Mouse (Mus musculus) left cerebral cortex, adult 2 months (tissue): Measurements from ENCODE around the gene Rho. TPM values are rescaled to one million over a fixed set of nuclear protein-coding genes. Genes with fewer than 3 reads are reported as not detected.

Experiments used
- DNase-seq, 2 experiments: peaks; one replicate each; pipeline ENCODE4 v3.0.0; 2021 to 2022; ENCODE audit warnings: low spot score in 2 of 2, mixed read lengths in 1 of 2; ENCODE audit errors: extremely low spot score in 1 of 2
- H3K27ac ChIP-seq: fragments of 200-600 bp; 2 replicates; pipeline ENCODE4 v1.8.1; 2022
- H3K4me3 ChIP-seq: fragments of 200-600 bp; 2 replicates; pipeline ENCODE4 v1.8.1; 2022
- CTCF ChIP-seq: fragments of 200-600 bp; IDR thresholded peaks from 2 replicates; pipeline ENCODE4 v1.8.1; 2022; ENCODE audit warnings: antibody characterized with exemption, mild to moderate bottlenecking, moderate library complexity
- intact Hi-C: fragments of 180-260 bp; cut with DNase I; formaldehyde crosslinking; loops from one replicate; pipeline ENCODE4 v1.15.1; 2025
- total RNA-seq, 2 experiments: library from RNA; stranded (reverse); gene quantifications; 2 replicates each; pipeline ENCODE4 v1.2.3; 2021

The Rho gene
- total RNA-seq, 2 experiments from 2014 or later = 0.56 to 0.79 TPM

DNA sequence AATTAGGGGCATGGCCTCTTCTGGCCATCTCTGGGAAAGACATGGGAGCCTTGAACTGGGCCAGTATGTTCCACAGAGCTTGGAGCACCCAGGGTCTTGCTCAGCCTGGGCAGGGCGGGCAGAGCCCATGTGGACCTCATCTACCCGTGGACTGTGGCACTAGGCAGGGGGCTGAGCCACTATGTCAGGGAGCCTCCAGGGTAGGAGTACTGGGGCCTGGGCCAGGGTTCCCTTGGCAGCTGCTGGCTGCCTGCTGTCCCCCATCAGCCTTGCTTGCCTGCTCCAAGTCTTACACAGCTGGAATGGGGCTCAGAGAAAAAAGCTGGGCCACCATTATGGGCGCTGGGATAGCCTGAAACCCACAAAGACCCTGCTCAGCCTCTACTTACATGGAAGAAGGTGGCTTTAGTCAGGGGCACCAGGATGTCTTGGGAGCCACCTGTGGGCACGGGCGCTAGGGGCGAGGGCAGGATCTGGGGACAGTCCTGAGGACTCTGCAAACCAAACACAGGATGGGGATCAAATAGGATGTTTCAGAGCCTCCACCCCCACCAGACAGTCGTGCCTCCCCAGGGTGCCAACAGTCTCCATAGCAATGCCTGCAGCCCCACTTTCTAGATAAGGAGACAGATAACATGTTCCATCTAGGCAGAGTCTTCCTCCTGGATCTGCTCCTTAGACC lies 40.7 kb downstream of the Rho start:
- no peak for DNase-seq
- peak overlapping the region; percentile 16; the same call in 1 of the 2 replicates for H3K27ac ChIP-seq
- intact Hi-C loops = no loop called here
- TF ChIP-seq CTCF = no peak
- H3K4me3 ChIP-seq = no peak overlapping the region

DNA sequence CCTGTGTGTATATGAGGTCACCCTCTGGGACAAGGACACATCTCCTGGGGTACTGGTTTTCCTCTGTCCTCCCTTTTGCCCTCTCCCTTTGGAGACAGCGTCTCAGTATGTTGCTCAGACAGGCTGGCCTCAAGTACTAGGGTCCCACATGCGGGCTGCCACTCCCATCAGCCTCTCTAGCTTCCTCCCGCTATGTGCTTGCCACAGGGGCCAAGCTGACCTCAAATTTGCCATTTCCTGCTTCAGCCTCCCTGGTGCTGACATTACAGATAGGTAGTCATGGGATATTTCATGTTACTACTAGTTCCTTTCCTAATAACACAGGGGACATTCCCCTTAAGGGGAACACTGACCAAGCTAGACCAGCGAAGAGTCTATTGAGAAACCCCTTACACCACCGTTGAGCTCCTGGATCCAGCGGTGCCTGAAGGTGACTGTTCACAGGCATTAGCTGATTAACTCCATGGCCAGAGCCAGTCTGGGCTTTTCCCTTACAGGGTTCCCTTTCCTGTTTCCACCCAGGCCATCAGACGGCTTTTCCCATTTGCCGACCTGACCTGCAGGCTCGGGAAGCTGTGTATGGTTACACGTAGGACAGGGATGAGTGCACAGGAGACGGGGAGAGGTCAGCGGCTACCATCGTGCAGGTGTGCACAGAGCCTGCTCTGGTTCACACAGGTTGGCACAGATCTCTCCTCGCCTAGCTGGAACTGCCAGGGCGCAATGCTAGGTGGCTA lies 41.8 kb downstream of the Rho start:
- no peak overlapping the region for H3K27ac ChIP-seq

DNA sequence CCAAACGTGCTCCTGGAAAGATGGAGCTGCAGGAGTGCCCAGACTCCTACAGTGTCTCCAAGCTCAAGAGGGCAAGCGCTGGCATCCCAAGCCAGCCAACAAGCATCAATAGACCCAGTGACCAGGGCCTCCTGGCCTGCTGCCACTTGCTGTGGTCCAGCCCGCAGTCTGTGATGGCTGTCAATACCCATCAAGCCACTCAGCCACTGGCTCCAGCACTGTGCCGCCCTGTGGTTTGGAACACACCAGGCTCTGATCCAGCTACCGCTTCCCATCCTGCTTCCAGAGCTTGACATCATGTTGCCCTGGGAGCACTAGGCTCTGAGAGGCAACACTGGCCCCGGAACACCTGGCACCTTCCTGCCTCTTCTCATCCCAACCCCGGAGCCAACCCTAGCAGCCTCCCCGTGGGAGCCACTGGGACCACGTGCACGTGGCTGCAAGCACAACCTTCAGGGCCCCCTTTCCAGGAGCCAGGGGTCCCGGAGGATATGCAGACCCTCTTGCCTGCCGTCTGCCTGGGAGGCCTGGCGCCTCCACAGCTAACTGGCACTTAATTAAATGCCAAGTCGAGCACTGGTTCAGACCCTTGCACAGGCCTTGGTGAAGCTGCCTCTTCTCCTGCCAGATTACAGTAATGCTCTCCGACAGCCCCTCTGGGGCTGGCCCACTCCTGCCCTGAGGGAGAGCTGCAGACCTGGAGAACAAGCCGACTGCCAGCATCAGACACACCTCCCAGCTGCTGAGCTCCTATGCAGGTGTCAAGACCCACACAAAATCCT lies 42.5 kb downstream of the Rho start:
- Histone ChIP-seq H3K27ac (no peak overlapping the region), H3K4me3 (no peak overlapping the region)
- DNase-seq = no peak
- intact Hi-C loops = no loop called here
- TF ChIP-seq CTCF = no peak

More for the DNA sequence above, 41.8 kb downstream of the Rho start:
- no peak for DNase-seq
- no peak overlapping the region for H3K4me3 ChIP-seq
- no peak for TF ChIP-seq CTCF
- intact Hi-C loops = no loop called here

DNA sequence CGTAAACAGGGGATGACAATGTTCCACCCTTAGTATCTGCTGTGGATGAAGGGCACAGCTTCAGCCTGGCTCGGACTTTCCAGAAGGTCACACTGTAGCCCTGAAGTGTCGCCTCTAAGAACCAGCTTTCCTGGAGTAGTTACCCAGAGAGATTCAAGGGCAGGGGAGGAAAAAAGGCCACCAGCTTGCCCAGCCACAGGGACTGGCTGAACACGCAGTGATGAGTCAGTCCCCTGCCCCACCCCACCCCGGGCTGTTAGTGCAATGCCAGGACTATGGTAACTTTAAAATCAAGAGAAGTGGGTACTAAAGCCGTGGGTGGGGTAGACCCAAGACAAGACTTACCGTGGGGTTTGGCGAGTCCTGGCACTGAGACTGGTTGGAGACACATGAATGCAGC lies 44.1 kb downstream of the Rho start:
- no peak overlapping the region for H3K27ac ChIP-seq
- no peak overlapping the region for H3K4me3 ChIP-seq
- no peak for TF ChIP-seq CTCF
- intact Hi-C loops = no loop called here
- DNase-seq = no peak

DNA sequence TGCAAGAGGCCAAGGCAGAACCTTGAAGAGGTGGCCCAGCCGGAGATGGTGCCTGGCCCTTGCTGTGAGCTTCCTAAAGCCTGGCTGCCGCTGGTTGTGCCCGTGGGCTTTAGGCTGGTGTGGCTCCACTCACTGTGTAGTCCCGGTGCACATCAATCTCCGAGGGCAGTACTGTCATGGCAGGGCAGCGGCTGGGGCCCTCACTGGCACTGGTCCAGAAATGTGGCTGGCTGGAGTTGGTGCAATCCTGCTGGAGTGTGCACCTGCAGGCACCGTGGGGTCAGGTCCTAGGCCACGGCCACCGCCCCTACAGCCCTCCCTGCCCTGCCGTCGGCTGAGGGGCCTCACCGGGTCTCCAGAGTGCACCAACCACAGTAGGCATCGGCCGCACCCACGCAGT lies 46.3 kb downstream of the Rho start:
- Histone ChIP-seq H3K4me3 (no peak overlapping the region), H3K27ac (no peak overlapping the region)
- TF ChIP-seq CTCF = no peak
- DNase-seq = no peak
- intact Hi-C loops = no loop called here

DNA sequence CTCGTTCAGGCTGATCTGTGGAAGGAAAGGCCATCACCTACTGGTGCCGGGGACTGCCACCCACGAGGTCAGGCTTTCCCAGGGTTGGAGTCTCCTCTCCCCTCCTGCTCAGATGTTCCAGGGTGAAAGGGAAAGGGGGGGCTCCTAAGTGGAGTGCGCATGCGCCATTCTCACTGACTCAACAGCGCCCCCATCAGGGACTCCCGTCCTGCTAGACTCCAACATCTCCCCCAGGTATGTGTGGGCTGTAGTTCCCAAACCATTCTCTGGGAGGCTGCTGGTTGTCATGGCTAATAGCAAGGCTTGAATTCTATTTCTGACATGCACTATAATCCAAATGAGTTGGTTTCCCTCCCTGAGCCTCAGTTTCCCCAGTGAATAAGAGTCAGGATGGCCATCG lies 47.0 kb downstream of the Rho start:
- intact Hi-C loops = no loop called here
- H3K4me3 ChIP-seq = no peak overlapping the region
- DNase-seq = no peak

DNA sequence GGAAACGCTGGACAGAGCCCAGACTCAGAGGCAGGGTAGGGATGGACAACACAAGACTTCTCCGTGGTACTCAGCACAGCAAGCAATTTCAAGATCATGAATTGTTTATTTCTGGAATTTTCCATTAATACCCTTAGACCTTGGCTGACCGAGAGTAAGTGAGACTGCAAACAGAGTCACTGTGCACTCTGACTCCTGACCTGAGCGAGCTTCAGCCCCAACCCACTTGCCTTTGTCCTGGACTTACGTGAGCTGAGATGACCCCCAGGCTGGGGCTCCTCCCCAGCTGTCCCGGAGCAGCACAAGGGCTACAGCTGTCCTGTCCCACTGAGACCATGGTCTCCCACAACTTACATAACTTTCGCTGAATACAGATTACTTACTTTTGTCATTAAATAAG lies 51.3 kb downstream of the Rho start:
- peak overlapping the region; percentile 79 for H3K27ac ChIP-seq

More for the DNA sequence above, 47.0 kb downstream of the Rho start:
- H3K27ac ChIP-seq = no peak overlapping the region
- TF ChIP-seq CTCF = peak; percentile 38

DNA sequence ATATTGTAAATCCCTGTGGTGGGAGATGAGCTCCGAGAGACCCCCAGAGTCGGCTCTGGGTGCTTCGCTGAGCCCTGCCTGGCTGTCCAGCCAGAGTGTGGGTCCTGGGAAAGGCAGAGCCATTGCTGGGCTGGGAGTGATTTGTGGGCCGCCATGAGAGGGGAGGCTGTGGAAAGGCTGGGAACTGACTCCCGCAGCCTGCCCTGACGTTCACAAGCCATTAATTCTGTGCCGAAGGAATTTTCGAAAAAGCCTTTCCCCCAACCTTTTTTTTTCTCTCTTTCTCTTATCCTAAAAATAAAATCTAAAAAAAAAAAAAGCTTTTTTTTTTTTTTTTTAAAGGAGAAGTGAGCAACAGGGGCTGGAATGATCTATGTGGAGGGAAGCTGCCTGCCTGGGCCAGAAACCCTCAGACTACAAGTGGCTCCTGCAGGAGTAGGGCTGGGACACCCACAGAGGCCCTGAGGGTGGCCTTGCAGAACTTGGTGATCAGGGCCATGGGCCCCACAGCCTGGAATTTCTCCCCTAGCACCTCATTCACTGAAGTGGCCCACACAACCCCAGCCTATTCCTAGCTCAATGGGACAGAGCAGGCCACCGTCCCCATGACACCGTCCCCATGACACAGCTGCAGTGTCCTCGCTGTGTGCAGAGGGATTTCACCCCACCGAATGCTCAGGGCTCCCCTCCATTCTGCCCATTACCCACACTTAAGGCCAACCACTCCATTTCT lies 51.9 kb downstream of the Rho start:
- TF ChIP-seq CTCF = no peak
- intact Hi-C loops = no loop called here
- Histone ChIP-seq H3K27ac (peak overlapping the region; percentile 79), H3K4me3 (peak overlapping the region; percentile 20)
- no peak for DNase-seq

More for the DNA sequence above, 51.3 kb downstream of the Rho start:
- no peak for DNase-seq
- TF ChIP-seq CTCF = no peak
- H3K4me3 ChIP-seq = peak overlapping the region; percentile 20
- intact Hi-C loops = no loop called here

DNA sequence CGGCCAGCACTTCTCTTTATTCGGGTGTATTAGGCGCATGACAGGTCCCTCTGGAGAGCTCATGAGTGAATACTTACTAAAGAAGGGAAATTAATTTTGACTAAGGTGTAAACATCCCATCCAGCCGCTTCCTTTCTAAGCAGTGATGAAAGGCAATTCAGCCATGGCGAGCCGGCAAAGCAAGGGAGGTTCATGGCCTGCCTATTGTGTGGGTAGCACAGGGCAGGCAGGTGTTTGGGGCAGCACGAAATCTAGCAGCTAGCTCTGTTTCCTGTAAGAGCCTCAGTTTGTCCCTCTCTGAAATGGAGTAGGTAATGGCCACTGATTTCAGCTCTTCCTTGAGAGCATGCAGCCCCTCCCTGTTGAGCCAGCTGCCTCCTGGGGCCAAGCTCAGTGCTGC lies 53.0 kb downstream of the Rho start:
- no peak for TF ChIP-seq CTCF
- no peak for DNase-seq
- Histone ChIP-seq H3K4me3 (no peak overlapping the region), H3K27ac (peak overlapping the region; percentile 36; the same call in 1 of the 2 replicates)
- intact Hi-C loops = no loop called here

DNA sequence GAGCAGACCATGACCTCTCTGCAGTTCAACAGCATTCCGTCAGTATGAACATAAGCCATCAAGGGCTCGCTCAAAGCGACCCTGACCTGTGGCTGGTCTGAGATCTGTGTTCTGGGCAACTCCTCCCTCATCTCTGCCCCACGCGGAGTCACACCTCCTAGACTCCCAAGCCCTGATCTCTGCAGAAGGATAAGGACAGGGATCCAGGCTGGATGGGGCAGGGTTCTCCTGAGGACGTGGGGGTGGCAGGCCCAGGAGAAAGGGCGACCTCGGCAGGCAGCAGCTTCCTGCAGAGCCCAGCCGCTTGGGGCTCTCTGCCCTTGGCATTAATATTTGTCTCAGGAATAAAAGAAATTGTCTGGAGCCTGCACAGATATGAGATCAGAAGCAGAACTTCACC lies 54.1 kb downstream of the Rho start:
- TF ChIP-seq CTCF = no peak
- no peak overlapping the region; the same call in 1 of the 2 replicates for H3K27ac ChIP-seq
- no peak for DNase-seq
- intact Hi-C loops = no loop called here
- H3K4me3 ChIP-seq = no peak overlapping the region

DNA sequence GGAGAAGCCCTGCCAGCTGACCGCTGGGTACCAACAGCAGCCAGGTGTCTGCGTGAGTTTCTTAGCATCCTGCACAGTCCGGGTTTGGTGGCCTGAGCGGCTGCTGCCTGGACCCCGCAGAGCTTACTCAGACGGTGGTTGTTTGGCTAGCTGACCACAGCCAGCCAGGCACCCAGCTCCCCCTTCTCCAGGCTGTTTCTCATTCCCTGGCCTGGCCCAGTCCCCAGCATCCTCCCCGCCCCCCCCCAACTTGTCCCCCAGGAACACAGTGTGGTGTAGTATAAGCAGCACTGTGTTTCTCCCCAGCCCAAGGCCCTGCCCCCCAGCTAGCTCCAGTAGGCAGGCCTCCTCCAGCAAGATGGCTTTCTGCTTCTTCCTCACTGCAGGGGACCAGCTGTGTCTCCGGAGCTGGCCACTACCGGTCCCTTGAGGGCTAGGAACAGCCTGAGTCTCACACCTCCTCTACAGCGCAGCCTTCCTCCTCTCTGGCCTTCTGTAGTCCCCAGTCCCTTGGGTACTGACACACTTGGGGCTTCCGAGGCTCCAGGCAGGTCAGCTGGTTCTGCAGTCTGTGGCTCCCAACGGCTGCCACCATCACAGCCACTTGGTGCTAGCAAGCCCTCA lies 55.0 kb downstream of the Rho start:
- Histone ChIP-seq H3K4me3 (no peak overlapping the region), H3K27ac (peak overlapping the region; percentile 57; the same call in 1 of the 2 replicates)
- no peak for TF ChIP-seq CTCF
- DNase-seq = no peak
- intact Hi-C loops = no loop called here
